ENCODE assay signal across 19 mouse cellular contexts in the genomic region with DNA sequence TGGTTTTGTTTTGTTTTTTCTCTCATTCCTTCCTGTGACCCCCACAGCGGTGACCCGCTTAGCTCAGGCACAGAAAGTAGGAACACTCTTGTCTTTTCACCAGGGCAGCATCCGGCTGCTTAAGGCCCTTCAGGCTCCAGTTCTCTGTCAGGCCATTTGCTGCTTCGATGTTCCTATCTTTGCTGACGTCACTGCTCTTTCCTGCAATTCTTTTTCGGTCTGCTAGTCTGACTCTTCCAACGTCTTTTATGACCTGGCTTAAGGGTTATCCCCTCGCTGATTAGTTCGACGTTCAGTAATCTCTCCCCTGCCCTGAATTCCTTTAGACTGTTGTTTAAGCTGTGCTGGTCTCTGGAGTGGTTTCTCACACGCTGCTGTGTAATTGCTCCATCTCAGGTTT. TPM values are rescaled to one million over a fixed set of nuclear protein-coding genes. Genes with fewer than 3 reads are reported as not detected.
A peak's percentile ranks its signal among the peaks of the same experiment; 100 is the strongest.
DNase-seq lines count a peak whose midpoint lies in the region; ATAC-seq lines count a peak whose summit lies in the region.
"Had no signal": no experiment of that assay in that cellular context is flagged by ENCODE, and none has a peak within 500 bp of the region (broad histone marks: within the 10 kb centered on the region; RNA-seq: fewer than 3 reads in every experiment).

No protein-coding gene starts in this region.

- H3K9ac ChIP-seq in heart, embryonic 14.5 days (ENCODE audit: low read length), result no peak overlapping the region
- no peak overlapping the region for H3K9ac ChIP-seq in liver, embryonic 12.5 days
- H3K9ac ChIP-seq: forebrain, postnatal 0 days; hindbrain, embryonic 12.5 days; limb, embryonic 12.5 days had no signal

- H3K9me3 ChIP-seq in heart, embryonic 14.5 days (ENCODE audit: control insufficient read depth, low read length), result no peaks in the 10 kb centered on the region
- H3K9me3 ChIP-seq in liver, embryonic 12.5 days (replicated peaks), result no peaks in the 10 kb centered on the region
- H3K9me3 ChIP-seq: hindbrain, embryonic 12.5 days; limb, embryonic 12.5 days had no signal

- H3K4me1 ChIP-seq in heart, embryonic 14.5 days (ENCODE audit: control insufficient read depth in 2 of 2, insufficient read depth in 2 of 2, low read length in 2 of 2), result peaks cover 9 to 16% of the 10 kb centered on the region in 2 experiments
- H3K4me1 ChIP-seq in liver, embryonic 12.5 days, result peaks cover 36% of the 10 kb centered on the region

- peak overlapping the region; percentile 62 to 71 for H3K27ac ChIP-seq in heart, embryonic 14.5 days (replicated peaks in 1 of 2; ENCODE audit: control insufficient read depth in 1 of 2, insufficient read depth in 1 of 2, low read depth in 2 of 2, low read length in 2 of 2)
- H3K27ac ChIP-seq in liver, embryonic 12.5 days, result no peak overlapping the region
- H3K27ac ChIP-seq: hindbrain, embryonic 12.5 days; limb, embryonic 12.5 days had no signal

- WGBS in heart, embryonic 14.5 days, result 17% methylated on average over 11 of the region's 11 CpGs
- 30% methylated on average over 11 of the region's 11 CpGs for WGBS in liver, embryonic 12.5 days (ENCODE audit: insufficient replicate concordance)

- no peaks in the 10 kb centered on the region for H3K36me3 ChIP-seq in heart, embryonic 14.5 days (ENCODE audit: control insufficient read depth, insufficient read depth, low read length)
- no peaks in the 10 kb centered on the region for H3K36me3 ChIP-seq in liver, embryonic 12.5 days
- H3K36me3 ChIP-seq: hindbrain, embryonic 12.5 days; limb, embryonic 12.5 days had no signal

- peak; percentile 76 for ATAC-seq in heart, embryonic 14.5 days (ENCODE audit: insufficient number of reproducible peaks, insufficient read depth, low FRiP score, low read depth)
- ATAC-seq in liver, embryonic 12.5 days, result no peak
- no peak for ATAC-seq in inflammation-experienced regulatory T-cells, adult 6 months
- ATAC-seq: forebrain, postnatal 0 days; midbrain, embryonic 16.5 days had no signal

- H3K4me3 ChIP-seq in heart, embryonic 14.5 days (ENCODE audit: control insufficient read depth in 1 of 2, insufficient read depth in 1 of 2, low read depth in 1 of 2, low read length in 2 of 2), result no peak overlapping the region
- no peak overlapping the region for H3K4me3 ChIP-seq in liver, embryonic 12.5 days
- H3K4me3 ChIP-seq: hindbrain, embryonic 12.5 days; limb, embryonic 12.5 days had no signal

- H3K27me3 ChIP-seq in heart, embryonic 14.5 days (ENCODE audit: control insufficient read depth, insufficient read depth, low read length), result no peaks in the 10 kb centered on the region
- H3K27me3 ChIP-seq in liver, embryonic 12.5 days (replicated peaks), result peaks cover 9% of the 10 kb centered on the region
- H3K27me3 ChIP-seq: CH12.LX; hindbrain, embryonic 12.5 days had no signal

- H3K4me2 ChIP-seq in heart, embryonic 14.5 days (ENCODE audit: low read length), result 0 out of 2 replicates have a peak overlapping the region, but pooled peaks have one; percentile 11
- 0 out of 2 replicates have a peak overlapping the region, but pooled peaks have one; percentile 3 for H3K4me2 ChIP-seq in liver, embryonic 12.5 days
- H3K4me2 ChIP-seq: hindbrain, embryonic 12.5 days; limb, embryonic 12.5 days had no signal

- DNase-seq in adrenal gland, adult 2 months, result peak; percentile 6
- DNase-seq in adrenal gland, adult 8-10 months, result no peak
- peak; percentile 45 for DNase-seq in kidney, postnatal 10 days
- no peak for DNase-seq in kidney, adult 9 months
- no peak for DNase-seq in spleen, postnatal 4 days (ENCODE audit: low spot score in 2 of 2)
- DNase-seq: cerebellum, adult 2 months; forebrain, postnatal 0 days; gastrocnemius, postnatal 14 days; lung, postnatal 36 days; thymus, postnatal 36 days had no signal

RNA-seq across cellular contexts. Expression of a gene that starts 9.2 kb away (rescaled TPM):
- total RNA-seq in adrenal gland, adult 2 months (2021), result 10 to 100 TPM; 14.0 to 15.6 TPM
- 5.6 and 7.6 TPM in 2 replicates for polyA plus RNA-seq in adrenal gland, adult 2 months (2012; rRNA removed)
- total RNA-seq in adrenal gland, adult 8-10 months (2022), result 10 to 100 TPM; 13.9 to 20.1 (median 17.6) TPM
- polyA plus RNA-seq in heart, embryonic 14.5 days (2014; fragmentation: Nextera tagmentation; extraction: Ambion mirVana), result 34.8 and 35.9 TPM in 2 replicates
- polyA plus RNA-seq in liver, embryonic 12.5 days (2016; fragmentation: Nextera tagmentation; extraction: Ambion mirVana), result 23.6 and 23.8 TPM in 2 replicates
- under 1 TPM in 1 of 3 experiments, not detected in 2; 0.17 TPM for polyA plus RNA-seq in inflammation-experienced regulatory T-cells, adult 6 months (2017; shearing (Covaris generic))

RNA-seq across cellular contexts. Expression of a gene that starts 23.6 kb away (rescaled TPM):
- total RNA-seq in adrenal gland, adult 2 months (2021), result 1 to 10 TPM; 3.2 to 4.4 TPM
- polyA plus RNA-seq in adrenal gland, adult 2 months (2012; rRNA removed), result 0.29 and 0.31 TPM in 2 replicates
- 1 to 10 TPM in 2 of 4 experiments, under 1 TPM in 2; 0.37 to 1.6 (median 1.2) TPM for total RNA-seq in adrenal gland, adult 8-10 months (2022)
- polyA plus RNA-seq in heart, embryonic 14.5 days (2014; fragmentation: Nextera tagmentation; extraction: Ambion mirVana), result 0.93 and 1.3 TPM in 2 replicates
- 14.4 and 16.9 TPM in 2 replicates for polyA plus RNA-seq in liver, embryonic 12.5 days (2016; fragmentation: Nextera tagmentation; extraction: Ambion mirVana)
- not detected for polyA plus RNA-seq in inflammation-experienced regulatory T-cells, adult 6 months (2017; shearing (Covaris generic))
- total RNA-seq: left cerebral cortex, adult 18-20 months had no signal

RNA-seq across cellular contexts. Expression of a gene that starts 28.9 kb away (rescaled TPM):
- not detected for total RNA-seq in adrenal gland, adult 2 months (2021)
- not detected in 2 replicates for polyA plus RNA-seq in adrenal gland, adult 2 months (2012; rRNA removed)
- not detected for total RNA-seq in adrenal gland, adult 8-10 months (2022)
- 0.27 and 0.41 TPM in 2 replicates for polyA plus RNA-seq in heart, embryonic 14.5 days (2014; fragmentation: Nextera tagmentation; extraction: Ambion mirVana)
- polyA plus RNA-seq in liver, embryonic 12.5 days (2016; fragmentation: Nextera tagmentation; extraction: Ambion mirVana), result 0.13 TPM in 1 of 2 replicates, not detected in the other
- polyA plus RNA-seq in inflammation-experienced regulatory T-cells, adult 6 months (2017; shearing (Covaris generic)), result not detected
- total RNA-seq: CH12.LX; gastrocnemius, postnatal 14 days; left cerebral cortex, adult 18-20 months had no signal
- polyA plus RNA-seq: limb, embryonic 12.5 days; spleen, adult 2 months had no signal

RNA-seq across cellular contexts. Expression of a gene that starts 42.2 kb away (rescaled TPM):
- under 1 TPM; 0.73 to 0.78 TPM for total RNA-seq in adrenal gland, adult 2 months (2021)
- 2.8 and 5.2 TPM in 2 replicates for polyA plus RNA-seq in adrenal gland, adult 2 months (2012; rRNA removed)
- 1 to 10 TPM in 1 of 4 experiments, under 1 TPM in 3; 0.22 to 2.3 (median 0.67) TPM for total RNA-seq in adrenal gland, adult 8-10 months (2022)
- polyA plus RNA-seq in heart, embryonic 14.5 days (2014; fragmentation: Nextera tagmentation; extraction: Ambion mirVana), result 14.8 and 16.5 TPM in 2 replicates
- polyA plus RNA-seq in liver, embryonic 12.5 days (2016; fragmentation: Nextera tagmentation; extraction: Ambion mirVana), result 22.1 and 23.6 TPM in 2 replicates
- polyA plus RNA-seq in inflammation-experienced regulatory T-cells, adult 6 months (2017; shearing (Covaris generic)), result 1 to 10 TPM in 2 of 3 experiments, under 1 TPM in 1; 0.92 to 9.3 (median 1.1) TPM
- total RNA-seq: left cerebral cortex, adult 18-20 months had no signal

Comparison
In these comparisons a context has a peak if more than half of its experiments do, and no peak if none do; other contexts are left out.
1. DNase-seq: peak in adrenal gland, adult 2 months (single experiment) and kidney, postnatal 10 days (single experiment); none in adrenal gland, adult 8-10 months (single experiment), kidney, adult 9 months (single experiment) and spleen, postnatal 4 days (0 of 2).